Mouse (Mus musculus): ENCODE results near the gene Sdk2.

Gene Sdk2

GRCm38 (mm10) chr11:113927826-113928225 lies 139.0 kb downstream of the Sdk2 start:
- DNase-seq: no peak

GRCm38 (mm10) chr11:113927231-113927630 lies 139.6 kb downstream of the Sdk2 start:
- no peak for DNase-seq

- peak; percentile 22 for DNase-seq
These were observed 143.7 kb downstream of the Sdk2 start for GRCm38 (mm10) chr11:113923137-113923536.

GRCm38 (mm10) chr11:113903131-113903860 lies 163.6 kb downstream of the Sdk2 start:
- DNase-seq: peak; percentile 62

GRCm38 (mm10) chr11:113901906-113902305 lies 164.9 kb downstream of the Sdk2 start:
- peak; percentile 21 for DNase-seq

DNA sequence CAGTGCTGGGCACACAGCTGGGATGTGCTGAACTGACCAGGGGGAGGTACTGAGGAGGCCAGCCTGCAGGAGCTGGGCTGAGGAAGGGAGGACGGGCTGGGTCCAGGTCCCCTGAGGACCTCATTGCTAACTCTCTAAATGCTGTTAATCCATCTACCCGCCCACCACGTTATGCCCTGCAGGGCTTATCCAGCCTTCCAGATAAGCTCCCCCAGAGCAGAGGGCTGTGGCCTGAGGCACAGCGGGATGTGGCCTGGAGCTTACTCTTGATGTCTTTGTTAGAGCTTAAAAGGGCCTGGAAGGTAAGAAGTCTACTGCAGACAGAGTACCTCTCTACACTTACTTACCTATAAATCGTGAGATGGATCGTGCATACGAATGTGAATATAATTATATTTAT lies 168.2 kb downstream of the Sdk2 start:
- no peak for DNase-seq

DNA sequence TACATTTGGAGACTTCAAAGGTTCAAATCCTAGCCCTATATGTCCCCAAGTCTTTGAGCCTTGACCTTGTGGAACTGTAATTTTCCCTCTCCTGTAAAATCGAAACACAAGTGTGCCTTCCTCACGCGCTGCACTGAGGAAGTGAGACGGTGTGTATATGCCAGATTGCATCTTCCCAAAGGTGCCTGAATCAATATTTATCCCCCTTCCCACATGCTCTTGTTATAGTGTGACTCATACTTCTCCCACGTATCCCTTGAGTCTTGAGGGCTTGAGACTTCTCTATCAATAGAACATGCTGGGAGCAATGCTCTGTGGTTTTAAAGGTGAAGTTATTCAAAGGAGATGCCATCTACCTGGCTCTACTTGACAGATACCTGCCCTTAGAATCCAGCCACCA lies 170.8 kb downstream of the Sdk2 start:
- no peak for DNase-seq

- no peak for DNase-seq
These were observed 173.9 kb downstream of the Sdk2 start for GRCm38 (mm10) chr11:113892924-113893323.

DNA sequence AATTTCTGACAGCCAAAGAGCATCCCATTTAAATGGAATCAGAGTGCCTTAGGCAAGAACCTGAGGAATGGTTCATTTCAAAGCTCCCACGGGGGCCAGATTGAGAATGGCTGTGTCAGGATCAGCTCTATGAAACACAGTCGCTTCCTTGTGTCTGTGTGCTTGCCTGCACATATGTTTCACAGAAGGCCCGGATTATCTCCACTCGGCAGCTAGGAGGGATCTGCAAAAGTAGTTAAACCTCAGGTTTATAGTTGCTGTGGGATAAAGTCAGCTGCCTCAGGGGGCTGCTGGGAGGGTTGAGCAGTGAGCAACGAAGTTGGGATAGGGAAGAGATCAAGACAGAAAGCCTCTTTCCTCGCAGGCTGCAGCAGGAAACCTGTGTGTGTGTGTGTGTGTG lies 174.8 kb downstream of the Sdk2 start:
- no peak for DNase-seq

- no peak for DNase-seq
These were observed 178.6 kb downstream of the Sdk2 start for GRCm38 (mm10) chr11:113888156-113888750.

GRCm38 (mm10) chr11:113886299-113886698 lies 180.5 kb downstream of the Sdk2 start:
- DNase-seq: no peak

GRCm38 (mm10) chr11:113884962-113885361 lies 181.9 kb downstream of the Sdk2 start:
- DNase-seq: no peak

- DNase-seq: no peak
These were observed 183.8 kb downstream of the Sdk2 start for GRCm38 (mm10) chr11:113883031-113883430.

GRCm38 (mm10) chr11:113881864-113882263 lies 185.0 kb downstream of the Sdk2 start:
- DNase-seq: no peak

DNA sequence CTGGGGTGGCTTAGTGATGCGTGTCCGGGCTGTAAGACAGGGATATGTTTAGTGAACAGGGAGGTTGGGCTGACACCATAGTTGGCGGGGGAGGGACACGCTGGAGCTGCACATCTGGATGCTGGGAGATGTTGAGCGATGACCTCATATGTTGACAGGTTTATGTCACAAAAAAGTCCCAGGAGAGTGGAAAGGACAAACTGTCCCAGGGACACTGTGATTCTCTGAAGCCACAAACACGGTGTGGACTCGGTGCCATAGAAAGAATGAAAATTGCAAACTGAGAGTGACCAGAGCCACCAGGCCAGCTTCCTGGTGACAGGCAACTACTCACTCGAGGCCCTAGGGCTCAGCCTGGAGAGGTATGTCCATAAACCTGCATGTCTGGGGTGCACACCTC lies 199.8 kb downstream of the Sdk2 start:
- no peak for DNase-seq

GRCm38 (mm10) chr11:113865627-113866026 lies 201.2 kb downstream of the Sdk2 start:
- peak; percentile 77 for DNase-seq

DNA sequence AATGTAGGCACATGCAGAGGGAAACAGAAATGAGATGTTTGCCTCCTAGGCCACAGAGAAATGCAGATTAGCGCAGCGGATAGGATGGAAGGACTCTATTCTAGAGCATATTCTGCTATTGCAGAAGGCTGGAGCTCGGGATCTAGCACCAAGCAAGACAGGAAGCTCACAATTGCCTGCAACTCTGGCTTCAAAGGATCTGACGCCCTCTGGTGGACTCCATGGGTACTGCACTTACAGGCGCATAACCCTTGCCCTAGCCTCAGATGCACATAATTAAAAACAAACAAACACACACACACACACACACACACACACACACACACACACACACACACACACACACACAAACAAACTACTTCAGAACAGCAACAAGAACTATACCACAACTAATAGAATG lies 203.4 kb downstream of the Sdk2 start:
- no peak for DNase-seq

DNA sequence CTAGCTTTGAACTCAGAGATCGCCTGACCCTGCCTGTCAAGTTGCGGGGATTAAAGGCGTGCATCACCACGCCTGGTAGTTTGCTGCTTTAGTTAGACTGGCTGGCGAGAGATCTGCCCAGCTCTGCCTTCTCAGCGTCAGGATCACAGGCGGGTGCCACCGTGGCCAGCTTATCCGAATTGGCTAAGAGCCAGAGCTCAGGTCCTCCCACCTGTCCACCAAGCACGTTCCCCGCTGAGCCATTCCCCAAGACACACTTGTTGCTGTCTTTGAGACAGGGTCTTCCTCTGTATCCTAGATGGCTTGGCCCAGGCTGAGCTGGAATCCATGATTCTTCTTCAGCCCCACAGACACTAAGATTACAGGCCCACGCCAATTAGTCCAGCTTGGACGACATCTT lies 211.2 kb downstream of the Sdk2 start:
- no peak for DNase-seq

GRCm38 (mm10) chr11:113851750-113852149 lies 215.1 kb downstream of the Sdk2 start:
- no peak for DNase-seq

GRCm38 (mm10) chr11:113849322-113849721 lies 217.5 kb downstream of the Sdk2 start:
- DNase-seq: no peak

GRCm38 (mm10) chr11:113843920-113844319 lies 222.9 kb downstream of the Sdk2 start:
- DNase-seq: no peak

- DNase-seq: no peak
These were observed 224.0 kb downstream of the Sdk2 start for GRCm38 (mm10) chr11:113842879-113843278.

- DNase-seq: no peak
These were observed 235.2 kb downstream of the Sdk2 start for GRCm38 (mm10) chr11:113831608-113832007.

DNA sequence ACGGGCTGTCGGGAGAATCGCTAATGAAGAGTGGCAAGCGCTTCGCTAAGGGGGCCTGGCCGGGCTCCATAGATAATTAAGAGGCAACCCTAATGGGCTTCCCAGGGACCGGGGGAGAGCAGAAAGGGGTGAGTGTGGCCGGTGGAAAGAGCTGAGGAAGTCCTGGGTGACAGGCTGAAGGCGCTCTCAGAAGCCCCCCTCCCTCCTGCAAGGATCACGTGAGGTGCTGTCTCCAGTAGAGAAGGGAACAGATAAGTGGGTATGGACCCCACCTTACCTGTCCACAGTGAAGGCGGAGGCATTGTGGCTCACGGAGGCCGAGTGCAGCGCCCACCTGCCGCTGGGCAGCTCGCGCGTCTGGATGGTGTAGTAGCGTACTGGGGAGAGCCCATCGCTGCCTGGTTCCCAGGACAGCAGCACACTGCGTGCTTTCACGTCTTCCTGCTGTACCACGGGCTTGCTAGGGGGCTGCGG lies 238.7 kb downstream of the Sdk2 start:
- no peak for DNase-seq

DNA sequence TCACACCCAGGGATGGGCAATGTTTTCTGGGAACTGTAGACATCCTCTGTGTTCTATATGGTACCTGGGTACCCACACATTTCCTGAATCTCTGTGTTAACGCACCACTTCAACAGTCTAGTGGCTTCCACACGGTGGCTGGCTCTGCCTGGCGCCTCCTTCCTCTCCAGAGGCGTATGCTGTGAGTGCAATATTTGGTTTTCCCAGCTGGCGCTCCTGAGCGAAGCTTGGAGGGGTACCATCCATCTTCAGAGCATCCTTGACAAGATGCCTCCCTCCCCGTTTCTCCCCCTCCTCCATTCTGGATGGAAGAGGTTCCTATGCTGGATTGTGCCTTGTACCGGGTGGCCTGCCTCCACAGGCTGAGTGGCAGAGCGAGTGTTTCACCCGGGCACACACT lies 246.8 kb downstream of the Sdk2 start:
- DNase-seq: no peak
